ENCODE assay signal across 24 mouse cellular contexts in the genomic region with DNA sequence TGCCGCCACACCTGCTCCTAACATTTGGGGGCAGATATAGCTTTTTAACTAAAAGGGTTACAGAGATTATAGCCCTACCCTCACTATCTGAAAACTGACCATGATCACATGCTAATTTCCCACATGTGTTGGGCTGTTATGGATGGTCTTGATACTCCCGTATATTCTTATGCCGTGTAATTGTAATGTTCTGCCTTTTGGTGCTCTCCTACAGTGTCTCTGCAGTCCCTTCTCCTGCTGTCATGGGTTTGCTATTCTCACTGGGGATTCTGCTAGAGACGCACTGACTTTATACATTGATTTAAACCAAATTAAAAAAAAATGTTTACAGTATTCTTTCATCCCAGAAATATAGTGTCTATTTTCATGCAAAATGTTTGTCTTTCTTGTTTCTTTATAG.
A peak's percentile ranks its signal among the peaks of the same experiment; 100 is the strongest.
DNase-seq lines count a peak whose midpoint lies in the region; ATAC-seq lines count a peak whose summit lies in the region.
"Had no signal": no experiment of that assay in that cellular context is flagged by ENCODE, and none has a peak within 500 bp of the region (broad histone marks: within the 10 kb centered on the region; RNA-seq: fewer than 3 reads in every experiment).

No protein-coding gene starts in this region.

- H3K4me2 ChIP-seq in hindbrain, embryonic 11.5 days (replicated peaks; ENCODE audit: low read depth, low read length): no peak overlapping the region
- no peak overlapping the region for H3K4me2 ChIP-seq in hindbrain, embryonic 13.5 days
- no peak overlapping the region for H3K4me2 ChIP-seq in midbrain, embryonic 11.5 days
- H3K4me2 ChIP-seq in midbrain, embryonic 16.5 days (ENCODE audit: low read length): no peak overlapping the region
- H3K4me2 ChIP-seq in neural tube, embryonic 12.5 days (replicated peaks): no peak overlapping the region
- H3K4me2 ChIP-seq: embryonic facial prominence, embryonic 12.5 days; forebrain, embryonic 13.5 days had no signal

- H3K4me1 ChIP-seq in hindbrain, embryonic 11.5 days (replicated peaks; ENCODE audit: control insufficient read depth, insufficient read depth, low read length): peaks cover 4% of the 10 kb centered on the region
- peaks cover 29% of the 10 kb centered on the region for H3K4me1 ChIP-seq in hindbrain, embryonic 13.5 days (replicated peaks)
- no peaks in the 10 kb centered on the region for H3K4me1 ChIP-seq in midbrain, embryonic 11.5 days (ENCODE audit: control insufficient read depth, insufficient read depth, low read length)
- H3K4me1 ChIP-seq in midbrain, embryonic 16.5 days (ENCODE audit: control insufficient read depth, insufficient read depth, low read length): peaks cover 7% of the 10 kb centered on the region; the same call in 1 of the 2 replicates
- H3K4me1 ChIP-seq in neural tube, embryonic 12.5 days: peaks cover 22% of the 10 kb centered on the region
- H3K4me1 ChIP-seq: embryonic facial prominence, embryonic 10.5 days; embryonic facial prominence, embryonic 12.5 days had no signal

- no peak overlapping the region for H3K9ac ChIP-seq in hindbrain, embryonic 11.5 days (ENCODE audit: low read depth, low read length)
- H3K9ac ChIP-seq in hindbrain, embryonic 13.5 days: no peak overlapping the region
- no peak overlapping the region for H3K9ac ChIP-seq in midbrain, embryonic 11.5 days (ENCODE audit: low read length)
- H3K9ac ChIP-seq in midbrain, embryonic 16.5 days (ENCODE audit: low read depth, low read length): no peak overlapping the region
- no peak overlapping the region for H3K9ac ChIP-seq in neural tube, embryonic 12.5 days
- H3K9ac ChIP-seq: embryonic facial prominence, embryonic 12.5 days; forebrain, embryonic 13.5 days had no signal

- peak; percentile 5 for DNase-seq in hindbrain, embryonic 11.5 days (ENCODE audit: low spot score)
- DNase-seq in midbrain, embryonic 11.5 days (ENCODE audit: low spot score, missing footprints): peak; percentile 10
- DNase-seq in neural tube, embryonic 10.5 days (ENCODE audit: extremely low spot score, low spot score): no peak
- DNase-seq in lung, postnatal 4 days: no peak
- DNase-seq: adrenal gland, adult 8-10 months; adrenal gland, postnatal 14 days; adrenal gland, postnatal 36 days; B cell, adult 2 months; cerebellum, adult 11-12 months; cerebellum, adult 2 months; cerebellum, adult 9-10 months; cerebellum, postnatal 10 days; cerebellum, postnatal 25 days had no signal

- H3K27ac ChIP-seq in hindbrain, embryonic 11.5 days (ENCODE audit: low read depth, low read length): peak overlapping the region; percentile 39; the same call in 1 of the 2 replicates
- no peak overlapping the region for H3K27ac ChIP-seq in hindbrain, embryonic 13.5 days
- H3K27ac ChIP-seq in midbrain, embryonic 11.5 days (ENCODE audit: low read depth, low read length): no peak overlapping the region
- H3K27ac ChIP-seq in midbrain, embryonic 16.5 days (ENCODE audit: low read length): no peak overlapping the region
- no peak overlapping the region for H3K27ac ChIP-seq in neural tube, embryonic 12.5 days
- H3K27ac ChIP-seq: embryonic facial prominence, embryonic 10.5 days; embryonic facial prominence, embryonic 12.5 days; forebrain, embryonic 13.5 days had no signal

- ATAC-seq in hindbrain, embryonic 11.5 days (ENCODE audit: low FRiP score): peak; percentile 74; the same call in 1 of the 2 replicates
- no peak for ATAC-seq in hindbrain, embryonic 13.5 days (ENCODE audit: low FRiP score)
- ATAC-seq in midbrain, embryonic 11.5 days (ENCODE audit: low FRiP score): no peak
- ATAC-seq in midbrain, embryonic 16.5 days: no peak
- peak; percentile 77 for ATAC-seq in neural tube, embryonic 12.5 days (ENCODE audit: low FRiP score, low read depth)
- ATAC-seq: activated CD4-positive, CD25-positive, alpha-beta regulatory T cell, adult 4 months; CD4-positive, CD25-positive, alpha-beta regulatory T cell, adult 4 months; Patski had no signal

- H3K4me3 ChIP-seq in hindbrain, embryonic 11.5 days (ENCODE audit: low read depth, low read length): no peak overlapping the region
- no peak overlapping the region for H3K4me3 ChIP-seq in hindbrain, embryonic 13.5 days
- no peak overlapping the region for H3K4me3 ChIP-seq in midbrain, embryonic 11.5 days (ENCODE audit: low read depth, low read length)
- H3K4me3 ChIP-seq in midbrain, embryonic 16.5 days (ENCODE audit: low read depth, low read length): no peak overlapping the region
- no peak overlapping the region for H3K4me3 ChIP-seq in neural tube, embryonic 12.5 days
- H3K4me3 ChIP-seq: embryonic facial prominence, embryonic 10.5 days; embryonic facial prominence, embryonic 12.5 days; forebrain, embryonic 13.5 days had no signal

- no peaks in the 10 kb centered on the region for H3K27me3 ChIP-seq in hindbrain, embryonic 11.5 days (ENCODE audit: control insufficient read depth, insufficient read depth, low read length)
- H3K27me3 ChIP-seq in hindbrain, embryonic 13.5 days: no peaks in the 10 kb centered on the region
- H3K27me3 ChIP-seq in midbrain, embryonic 11.5 days (ENCODE audit: control insufficient read depth, insufficient read depth, low read length): no peaks in the 10 kb centered on the region
- no peaks in the 10 kb centered on the region for H3K27me3 ChIP-seq in midbrain, embryonic 16.5 days (ENCODE audit: control insufficient read depth, insufficient read depth, low read depth, low read length)
- H3K27me3 ChIP-seq in neural tube, embryonic 12.5 days (replicated peaks): no peaks in the 10 kb centered on the region
- H3K27me3 ChIP-seq: CH12.LX; embryonic facial prominence, embryonic 12.5 days; forebrain, embryonic 13.5 days; Patski had no signal

- no peaks in the 10 kb centered on the region for H3K36me3 ChIP-seq in hindbrain, embryonic 11.5 days (ENCODE audit: control insufficient read depth, insufficient read depth, low read length)
- H3K36me3 ChIP-seq in hindbrain, embryonic 13.5 days: no peaks in the 10 kb centered on the region
- H3K36me3 ChIP-seq in midbrain, embryonic 11.5 days (ENCODE audit: control insufficient read depth, insufficient read depth, low read length): no peaks in the 10 kb centered on the region
- H3K36me3 ChIP-seq in midbrain, embryonic 16.5 days (ENCODE audit: control insufficient read depth, insufficient read depth, low read length): no peaks in the 10 kb centered on the region
- no peaks in the 10 kb centered on the region for H3K36me3 ChIP-seq in neural tube, embryonic 12.5 days
- H3K36me3 ChIP-seq: embryonic facial prominence, embryonic 10.5 days; embryonic facial prominence, embryonic 12.5 days; G1E had no signal

- H3K9me3 ChIP-seq in hindbrain, embryonic 11.5 days (ENCODE audit: control insufficient read depth, low read length): no peaks in the 10 kb centered on the region
- H3K9me3 ChIP-seq in hindbrain, embryonic 13.5 days: no peaks in the 10 kb centered on the region
- no peaks in the 10 kb centered on the region for H3K9me3 ChIP-seq in midbrain, embryonic 11.5 days (ENCODE audit: control insufficient read depth, low read length)
- H3K9me3 ChIP-seq in midbrain, embryonic 16.5 days (replicated peaks; ENCODE audit: control insufficient read depth, low read length, poor library complexity, severe bottlenecking): 0 out of 2 replicates have a peak, but pooled peaks cover 2% of the 10 kb centered on the region
- H3K9me3 ChIP-seq in neural tube, embryonic 12.5 days: 0 out of 2 replicates have a peak, but pooled peaks cover 3% of the 10 kb centered on the region
- H3K9me3 ChIP-seq: embryonic facial prominence, embryonic 10.5 days; embryonic facial prominence, embryonic 12.5 days; forebrain, embryonic 13.5 days had no signal

- 51% methylated on average over 4 of the region's 4 CpGs for WGBS in hindbrain, embryonic 11.5 days
- 46% methylated on average over 4 of the region's 4 CpGs for WGBS in hindbrain, embryonic 13.5 days
- WGBS in midbrain, embryonic 11.5 days: 78% methylated on average over 4 of the region's 4 CpGs
- WGBS in midbrain, embryonic 16.5 days: 57% methylated on average over 4 of the region's 4 CpGs
- WGBS in neural tube, embryonic 12.5 days: 45% methylated on average over 4 of the region's 4 CpGs

Comparison
In these comparisons a context has a peak if more than half of its experiments do, and no peak if none do; other contexts are left out.
1. ATAC-seq: peak in hindbrain, embryonic 11.5 days (single experiment) and neural tube, embryonic 12.5 days (single experiment); none in hindbrain, embryonic 13.5 days (single experiment), midbrain, embryonic 11.5 days (single experiment) and midbrain, embryonic 16.5 days (single experiment).
2. DNase-seq: peak in hindbrain, embryonic 11.5 days (single experiment) and midbrain, embryonic 11.5 days (single experiment); none in neural tube, embryonic 10.5 days (single experiment) and lung, postnatal 4 days (0 of 2).